8 mouse cellular contexts compared by ENCODE assay signal in genomic region chr2:158153728-158154343, GRCm38 (mm10). TPM values are rescaled to one million over a fixed set of nuclear protein-coding genes. Genes with fewer than 3 reads are reported as not detected.
DNase-seq lines count a peak whose midpoint lies in the region; ATAC-seq and TF ChIP-seq lines count a peak whose summit lies in the region.

No protein-coding gene starts in this region.

- no peaks in the 10 kb centered on the region for H3K9me3 ChIP-seq in kidney, postnatal 0 days (replicated peaks; ENCODE audit: low read length)
- H3K9me3 ChIP-seq in hindbrain, embryonic 10.5 days = peaks cover 7% of the 10 kb centered on the region
- H3K9me3 ChIP-seq in lung, embryonic 15.5 days = no peaks in the 10 kb centered on the region

- peak overlapping the region; percentile 30 for H3K4me3 ChIP-seq in kidney, postnatal 0 days (replicated peaks; ENCODE audit: low read depth, low read length)
- H3K4me3 ChIP-seq in hindbrain, embryonic 10.5 days = peak overlapping the region; percentile 49
- H3K4me3 ChIP-seq in lung, embryonic 15.5 days = peak overlapping the region; percentile 41
- peak overlapping the region; percentile 34 for H3K4me3 ChIP-seq in olfactory bulb, adult 2 months (ENCODE audit: insufficient read depth, low read depth, low read length)

- H3K27me3 ChIP-seq in kidney, postnatal 0 days (ENCODE audit: insufficient read depth, low read length) = no peaks in the 10 kb centered on the region
- H3K27me3 ChIP-seq in hindbrain, embryonic 10.5 days (ENCODE audit: insufficient read depth, poor library complexity, severe bottlenecking) = no peaks in the 10 kb centered on the region; the same call in 1 of the 2 replicates
- H3K27me3 ChIP-seq in lung, embryonic 15.5 days = no peaks in the 10 kb centered on the region

- TF ChIP-seq CTCF in kidney, postnatal 0 days (IDR thresholded peaks at IDR 0.05; ENCODE audit: low read depth) = no peak
- TF ChIP-seq CTCF in olfactory bulb, adult 2 months (IDR thresholded peaks at IDR 0.05; ENCODE audit: insufficient read depth, low read depth, low read length) = no peak

- WGBS in kidney, postnatal 0 days = 2% methylated on average over 22 of the region's 22 CpGs
- 2% methylated on average over 22 of the region's 22 CpGs for WGBS in hindbrain, embryonic 10.5 days
- 0% methylated on average over 22 of the region's 22 CpGs for WGBS in lung, embryonic 15.5 days
- WGBS in olfactory bulb, adult 2 months = 1% methylated on average over 22 of the region's 22 CpGs

- H3K4me1 ChIP-seq in kidney, postnatal 0 days (replicated peaks; ENCODE audit: insufficient read depth, low read length) = no peaks in the 10 kb centered on the region
- peaks cover 41% of the 10 kb centered on the region for H3K4me1 ChIP-seq in hindbrain, embryonic 10.5 days (replicated peaks)
- H3K4me1 ChIP-seq in lung, embryonic 15.5 days = peaks cover 28% of the 10 kb centered on the region
- peaks cover 10% of the 10 kb centered on the region for H3K4me1 ChIP-seq in olfactory bulb, adult 2 months (ENCODE audit: control insufficient read depth, insufficient read depth, low read length)

- no peak for TF ChIP-seq POLR2A in olfactory bulb, adult 2 months (IDR thresholded peaks at IDR 0.05; ENCODE audit: insufficient read depth, low read depth, low read length)

- H3K4me2 ChIP-seq in kidney, postnatal 0 days (ENCODE audit: low read length) = peak overlapping the region; percentile 82
- peak overlapping the region; percentile 72 for H3K4me2 ChIP-seq in lung, embryonic 15.5 days

- peak overlapping the region; percentile 42; the same call in 1 of the 2 replicates for H3K9ac ChIP-seq in kidney, postnatal 0 days (ENCODE audit: low read depth, low read length)
- peak overlapping the region; percentile 40 for H3K9ac ChIP-seq in lung, embryonic 15.5 days

- no peak for ATAC-seq in kidney, postnatal 0 days (replicated peaks; ENCODE audit: low FRiP score, low read depth)
- ATAC-seq in lung, embryonic 15.5 days (ENCODE audit: borderline replicate concordance, extremely low read depth, low FRiP score, low TSS enrichment) = peak; percentile 52

- H3K36me3 ChIP-seq in kidney, postnatal 0 days (ENCODE audit: insufficient read depth, low read length) = no peaks in the 10 kb centered on the region
- H3K36me3 ChIP-seq in hindbrain, embryonic 10.5 days = no peaks in the 10 kb centered on the region
- H3K36me3 ChIP-seq in lung, embryonic 15.5 days = no peaks in the 10 kb centered on the region

- H3K27ac ChIP-seq in kidney, postnatal 0 days = no peak overlapping the region
- H3K27ac ChIP-seq in hindbrain, embryonic 10.5 days = peak overlapping the region; percentile 87
- peak overlapping the region; percentile 91 for H3K27ac ChIP-seq in lung, embryonic 15.5 days
- no peak overlapping the region for H3K27ac ChIP-seq in olfactory bulb, adult 2 months (ENCODE audit: insufficient read depth, low read depth, low read length)

- peak; percentile 58 for DNase-seq in kidney, postnatal 0 days (ENCODE audit: low spot score)
- DNase-seq in kidney, adult 8-10 months = no peak
- peak; percentile 69 for DNase-seq in c-Kit-positive CD71-positive TER-119-positive erythroid progenitor cells, embryonic 14.5 days (ENCODE audit: low spot score)
- peak; percentile 60 for DNase-seq in hindbrain, embryonic 10.5 days (ENCODE audit: low spot score)
- no peak for DNase-seq in gastrocnemius, adult 8-10 months (ENCODE audit: low spot score in 2 of 2)
- no peak for DNase-seq in adipocyte (ENCODE audit: low spot score)

RNA-seq across cellular contexts. Expression of gene Tgm2, which starts 7.6 kb away (rescaled TPM):
- 26.9 and 31.7 TPM in 2 replicates for polyA plus RNA-seq in kidney, postnatal 0 days (2015; fragmentation: Nextera tagmentation; extraction: Ambion mirVana)
- 7.5 and 10.2 TPM in 2 replicates for polyA plus RNA-seq in hindbrain, embryonic 10.5 days (2016; fragmentation: Nextera tagmentation; extraction: Ambion mirVana)
- polyA plus RNA-seq in lung, embryonic 15.5 days (2015; fragmentation: Nextera tagmentation; extraction: Ambion mirVana) = 66.0 and 70.0 TPM in 2 replicates
- polyA plus RNA-seq in olfactory bulb, adult 2 months (2012; ENCODE audit: insufficient read depth, insufficient read length, low replicate concordance, missing spikeins) = not detected in 2 replicates
- 10 to 100 TPM; 27.0 to 55.7 (median 39.4) TPM for total RNA-seq in gastrocnemius, adult 8-10 months (2022)

Comparison
In these comparisons a context has a peak if more than half of its experiments do, and no peak if none do; other contexts are left out.
1. DNase-seq: peak in kidney, postnatal 0 days (single experiment), c-Kit-positive CD71-positive TER-119-positive erythroid progenitor cells, embryonic 14.5 days (single experiment) and hindbrain, embryonic 10.5 days (single experiment); none in kidney, adult 8-10 months (0 of 2), gastrocnemius, adult 8-10 months (0 of 2) and adipocyte (single experiment).
2. H3K27ac ChIP-seq: peak in hindbrain, embryonic 10.5 days (single experiment) and lung, embryonic 15.5 days (single experiment); none in kidney, postnatal 0 days (single experiment) and olfactory bulb, adult 2 months (single experiment).
3. Peak in every context shown above with its lines, with median percentiles within 50 percentile points of each other: H3K4me3 ChIP-seq.